Mouse (Mus musculus) ovary, postnatal 36 days (tissue): ENCODE data around the gene Stk39.

Source experiments
- DNase-seq: peaks from one replicate; pipeline ENCODE4 v3.0.0; 2022; ENCODE audit warnings: low spot score, mixed read lengths

The Stk39 gene

DNA sequence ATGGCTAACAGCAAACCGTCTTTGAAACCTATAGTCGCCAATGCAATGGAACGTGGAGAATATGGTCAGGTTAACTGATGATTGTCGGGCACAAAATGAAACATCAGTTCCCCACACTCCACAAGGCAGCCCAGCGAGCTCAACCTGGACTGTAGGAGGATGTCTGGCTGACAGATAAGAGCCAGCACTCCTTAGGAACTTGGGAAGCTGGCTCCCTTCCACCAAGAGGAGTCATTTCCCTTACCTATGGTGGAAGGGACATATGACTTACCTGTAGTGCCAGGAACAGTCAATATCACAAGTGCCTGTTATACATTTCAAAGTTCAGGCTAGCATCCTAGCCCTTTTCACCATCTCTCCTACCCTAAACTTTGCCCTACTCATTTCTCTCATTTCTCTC lies 14.0 kb downstream of the Stk39 start:
- DNase-seq = no peak

DNA sequence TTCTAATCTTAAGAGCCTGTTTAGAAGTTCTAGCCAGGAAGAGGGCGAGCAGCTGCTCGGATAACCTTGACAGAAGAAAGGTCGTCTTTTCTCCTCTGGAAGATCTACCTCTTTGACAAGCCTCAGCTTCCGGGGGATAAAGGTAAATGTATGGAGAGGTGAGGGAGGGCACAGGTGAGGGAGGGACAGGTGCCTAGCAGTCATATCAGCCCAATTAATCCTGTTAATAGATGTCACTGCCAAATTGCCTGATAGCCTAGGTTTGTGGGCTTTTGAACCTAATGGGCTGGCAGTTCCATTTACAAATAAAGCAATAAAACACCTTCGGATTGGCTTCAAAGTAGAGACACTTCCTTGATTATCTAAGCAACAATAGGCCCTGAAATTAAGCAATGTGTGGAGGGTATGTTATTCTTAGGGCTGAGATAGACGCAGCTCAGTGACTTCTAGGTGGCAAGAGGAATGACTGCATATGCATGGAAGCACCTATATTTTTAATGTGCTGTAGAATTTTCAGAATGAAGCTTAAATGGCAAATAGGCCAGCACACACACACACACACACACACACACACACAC lies 14.5 kb downstream of the Stk39 start:
- no peak for DNase-seq

DNA sequence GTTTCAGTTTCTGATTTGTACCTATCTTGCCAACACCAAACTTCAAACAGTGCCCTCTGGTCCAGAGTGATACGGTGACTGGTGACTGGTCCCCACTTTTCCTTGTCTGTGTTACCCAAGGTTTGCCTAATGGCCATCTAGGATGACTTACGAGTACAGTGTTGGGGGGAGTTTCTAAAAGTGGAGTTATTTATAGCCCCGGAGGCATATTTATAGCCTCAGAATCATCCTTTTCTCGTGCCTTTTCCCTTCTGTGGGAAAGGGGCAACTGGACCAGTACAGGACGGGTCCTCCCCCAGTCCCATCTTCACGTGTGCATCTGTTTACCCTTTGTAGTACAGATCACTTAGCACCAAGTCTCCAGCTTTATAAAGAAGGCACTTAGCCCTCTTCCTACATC lies 15.2 kb downstream of the Stk39 start:
- DNase-seq = no peak

DNA sequence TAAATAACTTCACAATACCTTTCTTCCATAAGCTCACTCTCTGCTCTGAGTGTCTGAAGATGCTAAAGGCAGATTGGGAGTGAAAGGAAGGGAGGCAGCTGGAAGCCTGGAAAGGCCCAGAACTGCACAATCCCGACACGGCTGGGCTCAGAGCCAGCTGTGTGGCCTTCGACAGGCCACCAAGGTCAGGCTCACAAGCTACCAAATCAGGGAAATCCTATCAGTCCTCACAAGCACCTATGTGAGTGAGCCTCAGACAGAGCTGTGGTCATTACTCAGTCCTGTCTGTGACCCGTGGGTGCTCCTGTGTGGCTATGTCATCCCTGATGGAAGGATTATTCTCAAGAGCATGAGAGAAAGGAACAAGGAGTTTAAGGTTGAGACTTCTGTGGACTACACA lies 19.7 kb downstream of the Stk39 start:
- peak; percentile 62 for DNase-seq

DNA sequence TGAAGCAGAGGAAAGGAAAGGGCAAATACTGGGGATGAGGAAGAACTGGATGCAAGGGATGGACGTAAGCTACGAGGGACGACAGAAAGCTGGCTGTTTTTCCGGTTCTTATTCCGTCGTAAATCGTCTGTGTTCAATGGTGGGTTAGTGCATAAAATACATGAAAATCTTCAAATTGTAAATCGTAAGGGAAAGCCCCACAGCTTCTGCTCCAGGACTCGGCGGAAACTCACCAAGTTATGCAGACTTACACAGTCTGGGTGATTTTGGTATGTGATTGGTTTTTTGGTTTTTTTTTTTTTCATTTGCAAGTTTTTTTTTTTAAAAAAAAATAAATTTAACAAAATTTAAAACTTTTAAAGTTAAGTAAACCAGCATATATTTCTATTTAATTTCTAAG lies 24.0 kb downstream of the Stk39 start:
- no peak for DNase-seq

DNA sequence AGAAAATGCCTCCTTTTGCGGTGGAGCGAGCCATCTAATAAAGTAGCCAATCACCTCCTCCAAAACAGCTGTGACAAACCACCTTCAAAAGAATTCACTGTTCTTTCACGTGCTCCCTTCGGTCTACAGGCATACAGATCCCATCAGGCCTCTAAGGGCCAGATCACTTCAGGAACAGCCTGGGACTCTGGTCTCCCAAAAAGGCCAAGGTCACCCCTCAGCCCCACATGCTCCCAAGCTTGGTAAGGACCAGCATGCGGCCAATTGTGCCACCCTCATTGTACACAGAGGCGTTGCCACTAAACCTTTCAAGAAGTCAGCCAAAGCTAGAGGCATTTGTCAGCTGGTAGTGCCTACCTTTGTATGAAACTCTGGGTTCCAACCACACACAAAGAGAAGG lies 28.9 kb downstream of the Stk39 start:
- no peak for DNase-seq

DNA sequence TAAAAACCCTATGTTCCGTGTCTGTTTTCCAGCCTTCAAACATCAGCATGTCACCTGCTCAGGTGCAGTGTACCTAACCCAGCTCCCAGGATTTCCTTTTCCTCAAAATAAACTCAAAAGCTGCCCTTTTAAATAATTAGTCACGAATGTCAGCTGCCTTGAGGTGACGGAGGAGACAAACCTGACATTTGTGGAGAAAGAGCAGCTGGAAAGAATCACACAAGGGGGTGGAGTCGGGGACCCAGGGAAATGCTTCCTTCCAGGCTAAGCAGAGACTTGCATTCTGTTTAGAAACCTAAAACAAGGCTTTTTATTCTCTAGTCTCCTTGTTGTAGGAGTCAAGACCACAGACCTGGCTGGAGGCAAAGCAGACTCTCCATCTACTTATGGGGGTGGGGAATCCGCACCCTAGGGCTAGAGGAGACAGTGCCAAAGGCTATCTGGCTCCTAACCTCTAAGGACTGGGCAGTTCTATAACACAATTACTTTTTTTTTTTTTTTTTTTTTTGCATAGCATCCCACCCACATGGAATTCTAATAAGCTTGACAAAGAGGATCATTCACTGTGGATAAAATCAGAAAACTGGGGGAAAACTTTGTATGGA lies 29.9 kb downstream of the Stk39 start:
- no peak for DNase-seq

DNA sequence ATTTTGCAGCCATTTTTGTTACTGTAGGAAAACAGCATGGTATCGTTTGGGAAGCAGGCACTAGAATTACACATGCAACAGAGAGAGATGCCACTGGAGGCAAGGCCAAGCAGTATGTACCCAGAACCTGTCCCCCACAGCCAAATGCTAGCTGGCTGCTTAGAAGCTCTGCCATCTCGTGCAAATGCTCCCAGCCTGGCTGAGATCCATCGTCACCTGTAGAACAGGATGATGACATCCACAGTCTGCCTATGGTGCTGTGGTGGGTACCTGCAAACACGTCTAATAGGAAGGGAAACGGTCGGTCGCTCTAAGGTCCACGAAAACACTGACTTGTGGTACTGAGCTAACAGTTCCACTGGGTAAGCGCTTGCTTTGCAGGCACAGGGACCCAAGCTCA lies 32.5 kb downstream of the Stk39 start:
- DNase-seq = no peak

DNA sequence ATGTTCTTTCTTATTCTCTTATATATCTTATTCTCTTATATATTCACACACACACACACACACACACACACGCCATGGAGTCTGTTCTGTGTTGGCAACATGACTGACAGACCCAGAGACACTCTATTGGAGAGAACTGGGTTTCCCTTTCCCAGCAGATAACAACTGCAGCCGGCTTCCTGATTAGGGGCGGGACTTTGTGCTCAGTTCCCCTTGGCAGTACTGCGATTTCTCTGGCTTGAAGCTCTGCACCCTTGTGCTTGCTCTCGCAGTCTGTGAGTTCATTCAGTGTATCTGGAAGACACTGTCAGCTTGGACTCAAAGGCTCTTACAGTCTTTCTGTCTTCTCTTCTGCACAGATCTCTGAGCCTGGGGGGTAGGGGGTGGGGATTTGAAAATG lies 34.1 kb downstream of the Stk39 start:
- no peak for DNase-seq

DNA sequence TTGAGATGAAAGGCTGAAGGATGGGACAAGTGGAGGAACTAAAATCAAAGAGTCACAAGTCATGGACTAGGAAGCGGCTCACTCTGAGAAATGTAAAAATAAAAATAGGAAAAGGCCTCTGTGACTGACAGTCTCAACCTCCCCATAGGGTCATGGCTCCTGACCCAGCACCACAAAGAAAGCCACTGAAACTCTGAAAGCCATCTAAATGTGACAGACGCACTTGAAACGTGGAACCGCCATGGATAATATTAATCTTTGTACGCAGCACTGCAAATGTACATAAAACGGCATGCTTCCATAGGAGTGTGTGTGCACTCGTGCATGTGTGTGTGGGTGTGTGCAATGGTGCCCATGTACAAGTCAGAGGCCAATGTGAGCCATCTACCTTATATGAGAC lies 34.9 kb downstream of the Stk39 start:
- DNase-seq = no peak

DNA sequence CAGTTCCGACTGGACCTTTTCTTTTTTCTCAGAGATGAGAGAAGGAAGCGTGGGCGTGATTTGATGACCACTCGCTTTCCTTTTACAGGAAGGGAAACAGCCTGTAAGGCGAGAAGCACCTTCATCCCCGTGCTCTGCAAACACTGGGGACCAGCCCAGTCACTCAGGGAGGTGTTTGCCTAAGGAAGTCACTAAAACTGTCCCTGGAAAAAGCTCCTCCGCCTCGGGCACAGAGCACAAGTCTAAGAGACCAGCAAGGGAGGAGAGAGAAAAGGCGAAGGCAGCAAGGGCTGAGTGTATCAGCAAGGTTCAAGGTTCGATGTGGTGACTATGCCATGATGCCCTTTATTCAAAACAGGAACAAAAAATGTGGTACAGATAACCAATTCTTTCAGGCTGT lies 35.8 kb downstream of the Stk39 start:
- no peak for DNase-seq

DNA sequence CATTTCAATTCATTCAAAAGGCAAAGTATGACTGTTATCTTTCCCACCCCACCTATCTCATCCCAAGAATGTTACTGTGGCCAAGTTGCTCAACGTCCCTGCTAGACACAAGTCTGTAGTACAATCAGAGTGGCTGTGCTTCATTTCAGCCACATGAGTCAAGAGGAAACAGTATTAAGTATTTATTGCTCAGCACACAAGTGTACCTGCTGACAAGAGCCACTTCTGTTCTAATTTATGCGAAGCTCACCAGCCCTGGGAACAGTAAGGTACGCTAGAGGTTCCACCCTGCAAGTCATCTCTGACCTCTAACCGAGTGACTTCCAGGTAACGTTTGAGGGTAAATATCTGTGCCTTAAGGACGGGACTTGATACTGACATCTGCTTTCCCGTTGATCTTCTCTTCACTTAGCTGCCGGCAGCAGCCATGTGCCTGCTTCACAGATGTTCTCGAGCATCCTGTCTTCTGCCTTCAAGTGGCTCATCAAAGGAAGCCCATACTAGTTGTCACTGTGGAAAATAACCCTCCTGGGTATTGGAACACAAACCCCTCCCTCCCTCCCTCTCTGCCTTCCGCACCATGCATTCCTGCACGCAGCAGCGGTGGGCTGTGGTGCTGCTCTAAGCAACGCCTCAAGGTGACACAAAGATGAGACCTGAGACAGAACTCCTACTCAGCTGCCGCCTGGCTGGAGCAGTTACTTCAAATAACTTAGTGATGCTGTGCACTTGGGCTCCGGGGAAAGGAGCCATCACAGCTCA lies 36.4 kb downstream of the Stk39 start:
- DNase-seq = no peak

DNA sequence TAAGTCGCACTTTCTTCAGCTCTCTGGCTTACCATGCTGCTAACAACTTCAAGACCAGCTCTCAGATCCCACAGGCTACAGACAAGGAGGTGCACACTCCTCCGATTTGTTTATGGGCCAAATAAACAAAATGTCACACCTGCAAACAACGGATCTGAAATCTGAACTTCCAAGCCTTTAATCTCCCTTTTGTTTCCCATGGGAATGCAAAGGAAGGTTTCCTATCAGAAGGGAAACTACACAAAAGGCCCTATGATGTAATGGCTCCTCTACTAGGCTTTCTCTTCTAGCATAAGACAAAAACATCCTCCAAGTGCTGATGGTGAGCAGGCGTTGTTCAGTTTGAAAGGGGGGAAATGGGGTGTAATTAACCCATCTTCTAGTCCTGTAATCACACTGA lies 37.1 kb downstream of the Stk39 start:
- no peak for DNase-seq

DNA sequence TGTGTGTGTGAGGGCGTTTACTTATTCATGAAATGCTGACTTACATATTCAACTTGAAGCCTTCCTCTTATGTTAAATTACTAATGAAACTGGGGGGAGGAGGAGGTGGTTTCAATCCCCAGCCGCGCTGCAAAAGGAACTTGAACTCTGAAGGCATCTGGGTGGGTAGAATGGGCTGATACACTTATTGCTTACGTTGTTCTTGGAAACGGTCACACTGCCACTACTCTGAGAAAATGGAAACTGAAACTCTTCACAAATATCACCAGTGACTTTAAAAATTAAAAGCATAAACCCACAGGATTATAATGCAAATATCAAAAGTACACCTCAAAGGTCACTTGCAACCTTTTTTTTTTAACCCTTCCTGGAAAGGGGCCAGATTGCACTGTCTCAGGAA lies 37.5 kb downstream of the Stk39 start:
- no peak for DNase-seq

DNA sequence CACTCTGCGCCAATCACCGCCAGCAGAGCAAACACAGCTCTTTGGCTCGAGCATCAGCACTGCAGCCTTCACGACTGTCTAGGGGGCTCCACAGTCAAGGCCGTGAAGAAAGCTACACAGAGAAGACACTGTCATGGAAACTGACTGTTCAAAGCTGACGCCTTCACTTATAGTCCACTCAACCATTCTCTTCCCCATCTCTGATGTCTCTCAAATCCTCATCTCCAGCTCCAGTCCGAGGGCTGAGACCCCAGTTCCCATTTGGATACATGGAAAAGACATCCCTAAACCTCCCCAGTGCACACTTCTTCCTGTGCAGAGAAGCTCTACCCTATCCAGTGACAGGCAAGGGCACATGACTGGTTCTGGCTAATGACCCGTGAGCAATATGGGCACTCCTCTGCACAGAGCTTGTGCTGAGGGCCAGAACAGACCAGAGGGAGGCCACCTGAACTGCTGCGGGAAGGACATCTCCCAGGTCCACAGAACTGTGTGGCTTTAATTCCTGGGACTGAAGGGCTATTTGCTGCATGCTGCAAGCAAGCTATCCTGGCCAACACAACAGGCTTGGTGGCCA lies 38.2 kb downstream of the Stk39 start:
- no peak for DNase-seq

DNA sequence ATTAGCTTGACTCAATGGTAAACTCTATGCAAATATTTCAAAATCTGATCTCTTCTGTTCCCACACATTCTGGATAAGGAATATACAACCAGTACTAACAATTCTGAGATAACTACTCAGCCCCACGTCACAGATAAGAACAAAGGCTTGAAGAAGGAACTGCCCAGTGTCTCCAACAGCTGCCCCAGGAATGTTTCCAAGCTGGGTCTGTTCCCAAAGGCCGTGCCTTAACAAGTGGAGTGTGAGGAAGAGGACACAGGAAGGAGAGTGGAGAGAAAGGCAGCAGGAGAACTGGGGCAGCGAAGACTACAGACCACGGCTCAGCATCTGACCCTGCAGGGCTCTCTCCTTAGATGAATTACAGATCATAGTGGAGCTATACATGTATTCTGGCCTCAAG lies 39.2 kb downstream of the Stk39 start:
- no peak for DNase-seq

DNA sequence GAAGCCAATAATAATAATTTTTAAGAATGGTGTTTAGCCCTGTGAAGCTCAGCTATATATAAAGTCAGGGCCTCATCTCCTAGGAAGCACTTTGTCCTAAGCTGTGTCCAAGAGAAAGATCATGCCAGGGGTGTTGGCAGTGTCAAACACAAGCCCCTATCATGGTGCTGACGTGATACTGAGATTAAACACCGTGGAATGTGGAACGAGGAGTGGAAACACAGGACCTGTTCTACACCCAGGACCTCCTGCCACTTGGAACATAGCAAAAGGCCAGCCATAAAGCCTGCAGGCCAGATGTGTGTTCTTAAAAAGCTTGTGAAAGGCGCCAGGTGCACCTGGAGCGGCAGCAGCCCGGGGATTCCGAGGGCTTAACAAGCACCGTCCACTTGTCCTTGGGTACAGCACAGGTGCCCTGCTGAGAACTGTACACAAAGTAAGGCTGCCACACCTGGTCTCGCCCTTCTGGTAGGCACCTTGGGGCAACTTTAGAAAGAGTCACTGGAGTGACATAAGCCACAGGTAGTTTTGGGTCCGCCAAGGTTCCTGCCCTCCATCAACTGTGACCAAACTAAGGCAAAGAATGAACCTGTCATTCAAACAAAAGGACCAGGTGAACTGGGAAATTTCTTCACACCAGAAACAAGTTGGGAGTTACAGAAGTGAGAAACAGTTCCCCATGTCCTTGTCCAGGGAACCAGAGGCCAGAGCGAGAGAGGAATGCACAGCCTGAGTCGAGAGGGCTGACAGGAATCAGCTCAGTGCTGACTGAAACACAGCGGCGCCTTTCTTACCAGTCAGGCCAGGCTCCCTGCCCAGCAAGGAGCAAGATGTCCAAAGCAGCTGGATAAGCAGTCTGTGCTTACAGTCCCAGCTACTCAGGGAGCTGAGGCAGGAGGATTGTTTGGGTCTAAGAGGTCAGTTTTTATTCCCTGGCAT lies 40.8 kb downstream of the Stk39 start:
- no peak for DNase-seq

DNA sequence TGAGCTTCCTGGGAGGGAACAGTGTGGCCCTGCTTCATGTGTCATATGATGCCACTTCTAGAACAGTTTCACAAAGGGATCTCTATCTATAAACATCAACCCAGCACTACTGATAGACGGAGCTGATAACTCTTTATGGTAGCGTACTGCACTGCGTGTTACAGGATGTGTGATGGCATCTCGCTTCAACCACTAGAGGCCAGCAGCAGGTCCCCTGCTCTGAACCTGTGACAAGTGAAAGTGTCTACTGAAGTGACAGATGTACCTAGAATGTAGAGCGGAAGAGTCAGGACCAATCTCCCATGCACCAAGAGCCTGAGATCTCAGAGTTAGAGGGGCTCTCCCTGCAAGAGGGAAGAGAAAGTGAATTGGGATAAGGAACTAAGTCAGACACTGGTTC lies 41.6 kb downstream of the Stk39 start:
- no peak for DNase-seq

DNA sequence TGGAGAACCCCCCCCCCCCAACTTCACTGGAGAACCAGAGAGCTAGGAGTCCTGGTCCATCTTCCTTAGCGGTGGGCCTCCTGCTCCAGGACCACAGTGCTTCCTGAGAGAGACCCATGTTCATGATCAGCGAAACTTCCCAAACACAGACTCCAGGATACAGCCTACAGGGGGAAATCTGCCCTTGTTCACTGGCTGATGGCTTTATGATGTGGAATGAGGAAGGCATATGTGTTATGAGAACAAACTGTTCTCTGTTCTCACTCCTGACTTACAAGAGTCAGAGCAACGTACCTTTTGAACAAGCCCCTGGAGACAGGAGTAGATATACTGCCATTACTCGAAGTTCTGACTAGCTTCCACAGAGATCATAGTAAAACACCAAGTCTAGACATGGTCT lies 42.6 kb downstream of the Stk39 start:
- DNase-seq = no peak

DNA sequence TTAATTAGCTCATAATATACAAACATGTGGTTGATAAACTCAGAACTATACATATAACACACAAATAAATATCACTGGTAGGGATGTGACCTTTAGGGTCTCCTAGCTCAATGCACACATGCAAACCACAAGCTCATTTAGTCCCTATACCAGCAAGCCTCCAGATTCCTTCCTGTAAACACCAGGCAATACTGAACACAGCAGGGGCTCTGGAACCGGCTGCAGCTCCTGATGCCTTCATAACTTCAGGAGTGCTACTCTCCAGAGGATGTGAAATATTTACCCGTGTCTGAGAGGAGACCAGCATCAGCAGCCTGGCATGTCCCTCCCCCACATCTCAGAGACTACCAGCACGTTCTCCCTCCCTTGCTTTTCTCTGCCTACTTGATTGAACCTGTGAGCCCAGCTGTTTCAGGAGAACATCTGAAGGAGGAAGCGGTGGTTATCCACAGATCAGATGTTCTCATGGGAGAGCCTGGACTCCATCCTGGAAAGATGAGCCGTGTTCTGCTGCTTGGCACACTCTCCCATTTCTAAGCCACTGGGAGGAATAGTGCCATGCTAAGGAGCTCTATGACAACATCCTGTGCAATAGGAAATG lies 45.0 kb downstream of the Stk39 start:
- no peak for DNase-seq

DNA sequence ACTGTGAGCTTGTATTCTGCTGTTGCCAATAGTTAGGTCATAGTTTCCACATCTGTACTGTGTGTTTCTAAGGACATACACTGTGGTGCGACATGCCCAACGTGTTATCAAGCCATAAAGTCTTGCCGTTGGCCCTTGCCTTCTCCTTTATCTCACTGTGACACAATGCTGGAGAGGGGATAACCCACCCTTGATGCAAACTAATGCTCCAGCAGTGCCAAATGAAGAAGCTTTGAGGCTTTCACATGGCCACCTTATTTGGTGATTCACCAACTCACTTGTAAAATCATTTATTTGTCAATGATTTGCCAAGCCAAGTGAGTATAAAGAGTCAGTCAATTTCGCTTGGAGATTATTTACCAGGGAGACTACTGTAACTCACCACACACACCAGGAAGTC lies 46.0 kb downstream of the Stk39 start:
- DNase-seq = no peak

DNA sequence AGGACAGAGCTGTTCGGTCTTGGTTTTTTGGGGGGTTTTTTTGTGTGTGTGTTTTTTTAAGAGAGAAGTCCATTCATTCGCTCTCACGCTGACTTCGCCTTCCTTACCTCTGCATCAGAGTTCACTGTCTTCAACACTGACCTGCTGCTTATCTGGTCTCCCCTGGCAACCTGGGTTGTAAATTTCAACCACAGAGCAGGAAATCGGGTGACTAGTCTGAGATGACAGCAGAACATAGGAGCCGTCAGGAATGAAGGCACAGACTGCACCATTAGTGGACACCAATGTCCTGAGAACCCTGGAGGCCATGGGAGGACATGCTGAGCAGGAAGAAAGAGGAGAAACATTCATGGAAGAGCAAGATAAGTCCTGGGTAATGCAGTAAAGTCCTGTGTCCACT lies 51.1 kb downstream of the Stk39 start:
- DNase-seq = no peak
